Mouse (Mus musculus) heart, embryonic 11.5 days (tissue): Measurements from ENCODE around the gene Myl9. TPM values are rescaled to one million over a fixed set of nuclear protein-coding genes. Genes with fewer than 3 reads are reported as not detected.

ENCODE experiments used
- ATAC-seq: fragments of 200-750 bp; cut with Nextera tagmentation; replicated peaks from 2 replicates; pipeline ENCODE4 v1.8.0; 2017; ENCODE audit warnings: moderate library complexity; ENCODE audit not compliant: insufficient number of reproducible peaks, low FRiP score, low TSS enrichment
- H3K27ac ChIP-seq: fragments of 300-500 bp; sonication (generic); 2 replicates; pipeline ENCODE4 v1.5.1; 2014; ENCODE audit warnings: mild to moderate bottlenecking, low read depth, low read length
- H3K27me3 ChIP-seq: fragments of 300-500 bp; sonication (generic); 2 replicates; pipeline ENCODE4 v1.6.1; 2014; ENCODE audit warnings: mild to moderate bottlenecking, low read length, mixed read lengths; ENCODE audit not compliant: control insufficient read depth, insufficient read depth
- H3K36me3 ChIP-seq: fragments of 300-500 bp; sonication (generic); 2 replicates; pipeline ENCODE4 v1.6.1; 2014; ENCODE audit warnings: mild to moderate bottlenecking, low read length, moderate library complexity, mixed read lengths; ENCODE audit not compliant: control insufficient read depth, insufficient read depth
- H3K4me1 ChIP-seq: fragments of 300-500 bp; sonication (generic); 2 replicates; pipeline ENCODE4 v1.6.1; 2014; ENCODE audit warnings: low read length; ENCODE audit not compliant: control insufficient read depth, insufficient read depth
- H3K4me2 ChIP-seq: fragments of 300-500 bp; sonication (generic); 2 replicates; pipeline ENCODE4 v1.6.1; 2014; ENCODE audit warnings: mild to moderate bottlenecking, moderate library complexity
- H3K4me3 ChIP-seq: fragments of 300-500 bp; sonication (generic); 2 replicates; pipeline ENCODE4 v1.5.1; 2014; ENCODE audit warnings: low read depth, low read length
- H3K9ac ChIP-seq: fragments of 300-500 bp; sonication (generic); 2 replicates; pipeline ENCODE4 v1.6.1; 2014; ENCODE audit warnings: mild to moderate bottlenecking, low read depth, low read length, moderate library complexity
- H3K9me3 ChIP-seq: fragments of 300-500 bp; sonication (generic); replicated peaks from 2 replicates; pipeline ENCODE4 v1.6.1; 2016; ENCODE audit warnings: low read length; ENCODE audit not compliant: control insufficient read depth
- WGBS: fragments of 180-500 bp; shearing (Covaris S2); extraction: QIAGEN DNeasy Blood & Tissue Kit; methylation state at CpG from one replicate; pipeline ENCODE4 v1.1.7; 2014; ENCODE audit not compliant: insufficient replicate concordance; 5-methylcytosine and 5-hydroxymethylcytosine counted together
- polyA plus RNA-seq: library from polyadenylated mRNA; unstranded; fragments of >200 nt; fragmentation: Nextera tagmentation; extraction: Ambion mirVana; gene quantifications from 2 replicates; pipeline ENCODE4 v1.2.1, GENCODE M21; 2014

The Myl9 gene
- polyA plus RNA-seq, 1 experiment from 2014 or later = 2,229 TPM

- no peak overlapping the region for H3K4me2 ChIP-seq
- H3K4me1 ChIP-seq = no peaks in the 10 kb centered on the region; the same call in 1 of the 2 replicates
- H3K27ac ChIP-seq = no peak overlapping the region
- no peak overlapping the region for H3K4me3 ChIP-seq
- no peaks in the 10 kb centered on the region for H3K27me3 ChIP-seq
- no peak overlapping the region for H3K9ac ChIP-seq
- peaks cover 3% of the 10 kb centered on the region; the same call in 1 of the 2 replicates for H3K9me3 ChIP-seq
- H3K36me3 ChIP-seq = peaks cover 52% of the 10 kb centered on the region
- no peak for ATAC-seq
- 80% methylated on average over 5 of the region's 5 CpGs for WGBS
These were observed 14.2 kb upstream of the Myl9 start for GRCm38 (mm10) chr2:156760843-156761505.

GRCm38 (mm10) chr2:156761521-156762278 is 13.5 kb upstream of the Myl9 start:
- Histone ChIP-seq H3K36me3 (peaks cover 45% of the 10 kb centered on the region), H3K9me3 (0 out of 2 replicates have a peak, but pooled peaks cover 3% of the 10 kb centered on the region), H3K4me1 (no peaks in the 10 kb centered on the region; the same call in 1 of the 2 replicates), H3K4me3 (no peak overlapping the region), H3K9ac (no peak overlapping the region), H3K4me2 (no peak overlapping the region), H3K27ac (no peak overlapping the region), H3K27me3 (no peaks in the 10 kb centered on the region)
- no peak for ATAC-seq
- 92% methylated on average over 17 of the region's 17 CpGs for WGBS

DNA sequence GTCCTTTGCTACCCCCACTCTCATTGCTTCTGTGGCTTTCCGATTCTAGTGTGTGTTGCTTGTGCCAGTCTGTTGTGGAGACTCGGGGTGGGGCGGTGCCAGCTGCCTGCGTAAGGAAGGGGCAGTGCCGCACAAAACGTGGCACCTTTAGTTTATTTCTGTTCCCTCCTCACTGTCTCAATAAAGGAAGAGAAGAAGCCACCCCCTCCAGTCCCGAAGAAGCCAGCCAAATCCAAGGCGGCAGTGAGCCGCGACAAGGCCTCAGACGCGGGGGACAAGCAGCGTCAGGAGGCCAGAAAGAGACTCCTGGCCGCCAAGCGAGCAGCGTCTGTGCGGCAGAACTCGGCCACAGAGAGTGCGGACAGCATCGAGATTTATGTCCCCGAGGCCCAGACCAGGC is 12.7 kb upstream of the Myl9 start:
- Histone ChIP-seq H3K9ac (no peak overlapping the region), H3K4me1 (no peaks in the 10 kb centered on the region; the same call in 1 of the 2 replicates), H3K9me3 (0 out of 2 replicates have a peak, but pooled peaks cover 3% of the 10 kb centered on the region), H3K36me3 (peaks cover 37% of the 10 kb centered on the region), H3K27ac (no peak overlapping the region), H3K4me2 (no peak overlapping the region), H3K4me3 (no peak overlapping the region), H3K27me3 (no peaks in the 10 kb centered on the region)
- 91% methylated on average over 21 of the region's 21 CpGs for WGBS
- no peak for ATAC-seq

- no peak for ATAC-seq
- Histone ChIP-seq H3K27ac (no peak overlapping the region), H3K4me1 (no peaks in the 10 kb centered on the region; the same call in 1 of the 2 replicates), H3K9me3 (0 out of 2 replicates have a peak, but pooled peaks cover 3% of the 10 kb centered on the region), H3K36me3 (peaks cover 31% of the 10 kb centered on the region), H3K4me3 (no peak overlapping the region), H3K9ac (no peak overlapping the region), H3K27me3 (no peaks in the 10 kb centered on the region), H3K4me2 (no peak overlapping the region)
- WGBS = 88% methylated on average over 11 of the region's 11 CpGs
These were observed 12.1 kb upstream of the Myl9 start for GRCm38 (mm10) chr2:156763101-156763500.

DNA sequence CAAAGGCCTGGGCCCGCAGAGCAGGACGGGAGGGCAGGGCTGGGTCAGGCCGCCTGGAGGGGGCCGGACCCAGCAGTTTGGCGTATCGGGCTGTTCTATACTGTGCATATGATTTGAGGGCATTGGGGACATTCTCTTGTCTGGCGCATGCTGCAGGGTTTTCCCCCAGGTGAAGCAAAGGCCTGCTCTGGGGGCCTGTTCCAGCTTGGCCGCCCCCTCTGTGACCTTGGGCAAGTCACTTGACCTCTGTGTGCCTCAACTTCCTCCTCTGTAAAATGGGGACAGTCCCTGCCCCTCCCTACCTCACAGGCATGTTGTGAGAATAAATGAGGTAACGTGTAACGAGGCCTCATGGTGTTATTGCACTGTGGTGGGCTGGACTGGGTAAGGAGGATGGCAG is 11.2 kb upstream of the Myl9 start:
- H3K27ac ChIP-seq = no peak overlapping the region
- H3K4me1 ChIP-seq = no peaks in the 10 kb centered on the region; the same call in 1 of the 2 replicates
- H3K36me3 ChIP-seq = peaks cover 22% of the 10 kb centered on the region
- no peak overlapping the region for H3K4me2 ChIP-seq
- no peaks in the 10 kb centered on the region for H3K9me3 ChIP-seq
- WGBS = 90% methylated on average over 10 of the region's 10 CpGs
- no peak overlapping the region for H3K4me3 ChIP-seq
- ATAC-seq = peak; percentile 33; the same call in 1 of the 2 replicates
- H3K9ac ChIP-seq = no peak overlapping the region; the same call in 1 of the 2 replicates
- H3K27me3 ChIP-seq = no peaks in the 10 kb centered on the region

- Histone ChIP-seq H3K4me1 (no peaks in the 10 kb centered on the region; the same call in 1 of the 2 replicates), H3K27me3 (no peaks in the 10 kb centered on the region), H3K9me3 (no peaks in the 10 kb centered on the region), H3K27ac (peak overlapping the region; percentile 54), H3K4me2 (no peak overlapping the region), H3K9ac (no peak overlapping the region), H3K4me3 (no peak overlapping the region), H3K36me3 (peaks cover 22% of the 10 kb centered on the region)
- ATAC-seq = no peak
- 42% methylated on average over 4 of the region's 4 CpGs for WGBS
These were observed 10.5 kb upstream of the Myl9 start for GRCm38 (mm10) chr2:156764747-156765146.

DNA sequence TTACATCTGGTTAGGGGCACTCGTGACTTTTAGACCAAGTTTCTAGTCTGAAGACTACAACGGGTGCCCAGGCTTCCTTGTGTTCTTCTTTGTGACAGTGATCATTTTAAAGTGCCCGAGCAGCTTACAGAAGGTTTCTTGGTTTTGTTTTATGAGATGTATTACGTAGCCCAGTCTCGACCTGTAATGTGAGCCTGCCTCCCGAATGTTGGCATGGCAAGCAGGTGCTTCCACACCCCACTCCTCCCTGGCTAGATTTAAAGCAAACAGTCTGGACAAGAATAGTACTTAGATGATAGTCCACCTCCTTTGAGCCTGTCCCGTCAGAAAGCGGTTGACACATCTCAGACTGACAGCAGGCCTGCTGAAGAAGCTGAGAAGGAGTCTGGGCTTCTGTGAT is 9.6 kb upstream of the Myl9 start:
- H3K4me1 ChIP-seq = no peaks in the 10 kb centered on the region; the same call in 1 of the 2 replicates
- H3K4me2 ChIP-seq = no peak overlapping the region
- H3K9ac ChIP-seq = no peak overlapping the region
- WGBS = 72% methylated on average over 8 of the region's 8 CpGs
- no peaks in the 10 kb centered on the region for H3K27me3 ChIP-seq
- ATAC-seq = no peak
- no peak overlapping the region for H3K27ac ChIP-seq
- H3K4me3 ChIP-seq = no peak overlapping the region
- H3K36me3 ChIP-seq = peaks cover 22% of the 10 kb centered on the region
- no peaks in the 10 kb centered on the region for H3K9me3 ChIP-seq

DNA sequence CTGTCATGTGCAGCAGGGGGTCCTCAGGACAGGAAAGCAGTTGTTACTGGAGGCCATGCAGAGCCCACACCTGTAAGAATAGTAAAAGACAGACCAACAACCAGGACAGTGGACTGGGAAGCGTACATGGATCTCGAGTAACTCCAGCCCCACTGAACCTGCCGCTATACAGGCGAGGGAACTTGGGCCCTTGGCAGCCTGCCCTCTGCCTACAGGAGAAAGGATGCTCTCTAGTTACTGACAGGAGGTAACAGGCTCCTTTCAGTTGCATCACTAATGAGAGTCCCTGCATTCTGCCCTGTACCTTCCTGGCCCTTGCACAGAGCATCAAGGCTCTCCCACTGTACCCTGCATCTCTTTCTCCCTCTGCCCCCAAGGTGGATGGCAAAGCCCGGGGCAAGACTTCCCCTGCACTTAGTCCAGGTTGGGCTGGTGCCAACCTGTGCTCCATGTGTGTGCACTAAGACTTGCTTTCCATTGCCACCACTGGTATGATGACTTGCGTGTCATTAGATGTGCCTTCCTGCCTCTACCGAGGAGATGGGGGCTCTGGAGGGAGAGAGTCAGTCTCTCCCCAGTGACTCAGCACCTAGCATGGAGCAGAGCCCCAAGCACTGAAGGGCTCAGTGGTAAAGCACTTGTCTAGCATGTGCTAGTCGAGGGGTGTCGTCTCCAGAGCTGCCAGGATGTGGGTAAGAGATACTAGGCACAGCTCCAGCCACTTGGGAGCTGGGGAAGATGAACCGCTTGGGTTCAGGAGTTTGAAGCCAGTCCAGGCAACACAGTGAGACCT is 8.8 kb upstream of the Myl9 start:
- H3K27ac ChIP-seq = no peak overlapping the region
- WGBS = 74% methylated on average over 10 of the region's 10 CpGs

More for the DNA sequence above, 8.8 kb upstream of the Myl9 start:
- Histone ChIP-seq H3K4me3 (no peak overlapping the region), H3K27me3 (no peaks in the 10 kb centered on the region), H3K9ac (no peak overlapping the region), H3K36me3 (peaks cover 21% of the 10 kb centered on the region), H3K9me3 (no peaks in the 10 kb centered on the region), H3K4me1 (no peaks in the 10 kb centered on the region; the same call in 1 of the 2 replicates), H3K4me2 (no peak overlapping the region)
- no peak for ATAC-seq
